Mouse (Mus musculus) neutrophil, adult 5-6 weeks (primary cell): ENCODE results near the gene Noc4l. TPM values are rescaled to one million over a fixed set of nuclear protein-coding genes. Genes with fewer than 3 reads are reported as not detected.

Source experiments
- ATAC-seq: fragments of 151-379, 151-347 bp; 2 replicates; pipeline ENCODE4 v1.8.0; 2017; ENCODE audit warnings: mild to moderate bottlenecking, moderate TSS enrichment; ENCODE audit not compliant: insufficient number of reproducible peaks, poor library complexity, low FRiP score, severe bottlenecking; ENCODE audit errors: extremely low read depth
- total RNA-seq: library from RNA; stranded (forward); fragments of 200-1000 nt; gene quantifications from 2 replicates; pipeline ENCODE4 v1.2.3, GENCODE M21; 2017

Gene Noc4l
- 11.0 and 12.0 TPM in 2 replicates for total RNA-seq

- ATAC-seq: peak; percentile 79
Observed at GRCm38 (mm10) chr5:110652719-110653648, at the start of gene Noc4l, which contains the start of gene Ddx51. Noc4l (minus strand) TSS chr5:110653417. Ddx51 (plus strand) TSS chr5:110653451.

- ATAC-seq: no peak
Observed at GRCm38 (mm10) chr5:110698617-110699016, 45.4 kb upstream of the Noc4l start.

GRCm38 (mm10) chr5:110682041-110682440 is 28.8 kb upstream of the Noc4l start:
- ATAC-seq: no peak

DNA sequence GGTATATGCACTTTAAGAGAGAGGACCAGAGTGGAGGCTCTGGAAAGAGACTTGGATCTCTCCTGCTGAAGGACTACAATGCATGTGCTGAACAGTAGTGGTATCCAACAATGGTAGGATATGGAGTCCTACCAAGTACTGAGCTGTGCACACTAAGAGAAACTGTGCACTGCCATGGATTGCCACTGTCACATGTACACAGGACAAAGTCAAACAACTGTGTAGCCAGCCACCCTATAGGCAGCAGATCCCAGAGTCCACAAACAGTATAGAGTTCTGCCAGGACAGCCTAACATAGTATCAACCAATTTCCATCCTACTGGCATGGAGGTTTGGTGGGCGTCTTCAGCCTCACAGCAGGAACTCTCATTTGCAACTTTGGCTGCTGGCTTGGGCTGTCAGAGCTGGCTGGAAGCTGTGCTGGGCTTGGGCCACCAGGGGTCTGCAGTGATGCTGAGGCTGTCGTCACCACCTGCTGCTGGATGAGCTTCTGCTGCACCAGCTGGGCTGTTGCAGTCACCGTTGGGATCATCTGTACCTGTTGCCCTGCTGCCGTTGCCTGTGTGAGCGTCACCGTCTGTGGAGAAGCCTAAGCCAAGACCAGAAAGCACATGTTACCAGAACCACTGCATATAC is 12.4 kb upstream of the Noc4l start:
- ATAC-seq: 0 out of 2 replicates have a peak, but pooled peaks have one; percentile 9

- ATAC-seq: no peak
Observed at GRCm38 (mm10) chr5:110664750-110665269, 11.6 kb upstream of the Noc4l start.

DNA sequence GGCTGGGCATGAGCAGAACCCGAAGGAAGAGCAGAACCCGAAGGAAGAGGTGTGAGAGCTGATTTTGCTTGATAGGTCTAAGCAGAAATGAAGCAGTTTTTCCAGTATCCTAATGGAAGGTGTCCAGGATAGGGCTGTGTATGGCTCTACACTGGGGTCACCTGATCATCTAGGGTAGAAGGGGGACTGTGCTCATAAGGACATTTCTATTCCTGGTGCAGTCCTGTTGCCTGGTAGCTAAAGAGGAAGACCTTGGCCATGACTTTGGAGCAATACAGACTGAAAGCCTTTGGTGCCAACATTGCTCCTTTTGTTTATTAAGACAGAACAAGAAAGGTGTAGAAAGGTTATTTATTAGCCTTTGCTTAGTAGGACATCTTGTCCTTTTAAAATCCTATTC is 10.8 kb upstream of the Noc4l start:
- ATAC-seq: no peak

DNA sequence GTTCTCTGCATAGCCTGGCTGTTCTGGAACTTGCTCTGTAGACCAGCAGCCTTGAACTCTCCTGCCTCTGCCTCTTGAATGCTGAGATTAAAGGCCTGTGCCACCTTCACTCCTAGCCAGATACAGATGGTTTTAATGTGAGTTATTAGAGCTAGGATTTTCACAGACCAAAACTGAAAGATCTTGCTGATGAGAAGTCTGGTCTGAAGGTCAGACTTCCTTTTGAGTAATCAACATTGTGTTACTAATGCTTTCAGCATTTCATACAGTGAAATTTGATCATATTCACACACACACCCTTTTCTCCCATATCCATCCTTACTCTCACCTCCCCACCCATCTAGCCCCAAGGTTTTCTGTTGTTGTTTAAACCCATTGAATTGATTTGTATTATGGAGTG is 6.5 kb upstream of the Noc4l start:
- no peak for ATAC-seq

DNA sequence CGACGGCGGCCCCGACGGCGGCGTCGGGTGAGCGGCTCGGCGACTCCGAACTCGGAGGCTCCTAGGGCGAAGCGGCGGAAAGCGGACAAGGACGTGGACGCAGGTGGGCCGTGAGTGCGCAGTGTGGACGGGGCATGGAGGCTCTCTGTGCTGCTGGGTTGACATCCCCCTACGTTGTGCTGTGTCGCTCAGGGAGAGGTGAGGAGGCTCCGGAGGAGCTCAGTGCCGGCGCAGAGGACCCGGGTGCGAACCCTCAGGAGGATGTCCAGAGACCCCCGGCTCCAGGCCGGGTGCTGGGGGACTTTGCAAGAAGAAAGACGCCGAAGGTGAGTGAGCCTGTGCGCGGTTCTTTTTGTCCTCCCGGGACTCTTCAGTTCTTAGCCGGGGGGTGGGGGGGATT is 469 bp upstream of the Noc4l start:
- ATAC-seq: no peak

DNA sequence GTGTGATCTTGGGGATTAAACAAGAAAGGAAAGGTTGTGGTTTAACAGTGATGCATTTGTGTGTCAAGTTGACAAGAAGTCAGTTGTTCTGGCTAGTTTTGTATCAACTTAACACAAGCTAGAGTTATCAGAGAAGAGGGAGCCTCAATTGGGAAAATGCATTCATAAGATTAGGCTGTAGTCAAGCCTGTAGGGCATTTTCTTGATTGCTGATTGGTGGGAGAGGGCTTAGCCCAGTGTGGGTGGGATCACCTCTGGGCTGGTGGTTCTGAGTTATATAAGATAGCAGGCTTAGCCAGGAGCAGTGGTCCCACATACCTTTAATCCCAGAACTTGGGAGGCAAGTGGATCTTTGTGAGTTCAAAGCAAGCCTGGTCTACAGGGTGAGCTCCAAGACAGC is 6.8 kb downstream of the Noc4l start:
- ATAC-seq: no peak

DNA sequence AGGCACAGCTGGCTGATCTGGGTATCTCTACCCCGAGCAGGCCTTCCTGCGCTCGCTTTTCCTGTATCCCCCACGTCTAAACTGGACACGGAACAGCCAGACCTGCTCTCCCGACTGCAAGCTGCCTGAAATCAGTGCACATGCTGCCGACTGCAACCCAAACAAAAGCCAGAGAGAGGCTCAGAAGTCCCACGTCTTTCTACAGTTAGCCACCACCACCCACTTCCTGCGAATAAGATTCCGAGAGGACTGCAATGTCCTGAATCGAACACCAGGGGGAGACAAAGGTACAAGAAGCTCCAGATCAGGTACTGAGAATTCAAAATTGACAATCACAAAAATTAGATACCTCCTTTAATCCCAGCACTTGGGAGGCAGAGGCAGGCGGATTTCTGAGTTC is 13.8 kb downstream of the Noc4l start:
- ATAC-seq: peak; percentile 92

DNA sequence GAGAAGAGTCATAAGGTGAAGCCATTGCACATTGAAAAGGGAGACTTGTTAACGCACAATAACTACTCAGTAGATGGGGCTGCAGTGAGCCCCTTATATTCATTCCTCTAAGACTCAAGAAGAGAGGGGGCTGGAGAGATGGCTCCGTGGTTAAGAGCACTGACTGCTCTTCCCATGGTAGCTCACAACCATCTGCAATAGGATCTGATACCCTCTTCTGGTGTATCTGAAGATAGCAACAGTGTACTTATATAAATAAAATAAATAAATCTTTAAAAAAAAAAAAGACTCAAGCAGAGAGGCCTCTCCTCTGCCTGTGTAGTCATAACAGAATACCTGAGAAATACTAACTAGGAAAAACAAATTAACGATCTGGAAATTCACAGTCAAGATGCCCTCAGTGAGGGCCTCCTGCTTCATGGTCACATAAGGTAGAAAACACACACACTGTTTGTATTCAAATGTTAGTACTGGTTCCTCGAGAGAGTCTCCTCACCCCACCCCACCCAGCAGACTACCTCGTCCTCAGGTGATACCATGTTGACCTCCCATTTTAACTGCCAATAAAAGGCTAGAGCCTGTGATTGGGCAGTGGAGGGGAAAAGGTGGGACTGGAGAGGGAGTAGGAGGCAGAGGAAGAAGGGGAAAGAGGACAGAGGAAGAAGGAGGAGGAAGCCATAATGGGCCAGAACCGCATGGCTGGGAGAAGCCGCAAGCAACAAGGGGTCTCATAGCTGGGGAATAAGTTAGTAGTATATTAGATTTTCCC is 14.7 kb downstream of the Noc4l start:
- ATAC-seq: no peak

DNA sequence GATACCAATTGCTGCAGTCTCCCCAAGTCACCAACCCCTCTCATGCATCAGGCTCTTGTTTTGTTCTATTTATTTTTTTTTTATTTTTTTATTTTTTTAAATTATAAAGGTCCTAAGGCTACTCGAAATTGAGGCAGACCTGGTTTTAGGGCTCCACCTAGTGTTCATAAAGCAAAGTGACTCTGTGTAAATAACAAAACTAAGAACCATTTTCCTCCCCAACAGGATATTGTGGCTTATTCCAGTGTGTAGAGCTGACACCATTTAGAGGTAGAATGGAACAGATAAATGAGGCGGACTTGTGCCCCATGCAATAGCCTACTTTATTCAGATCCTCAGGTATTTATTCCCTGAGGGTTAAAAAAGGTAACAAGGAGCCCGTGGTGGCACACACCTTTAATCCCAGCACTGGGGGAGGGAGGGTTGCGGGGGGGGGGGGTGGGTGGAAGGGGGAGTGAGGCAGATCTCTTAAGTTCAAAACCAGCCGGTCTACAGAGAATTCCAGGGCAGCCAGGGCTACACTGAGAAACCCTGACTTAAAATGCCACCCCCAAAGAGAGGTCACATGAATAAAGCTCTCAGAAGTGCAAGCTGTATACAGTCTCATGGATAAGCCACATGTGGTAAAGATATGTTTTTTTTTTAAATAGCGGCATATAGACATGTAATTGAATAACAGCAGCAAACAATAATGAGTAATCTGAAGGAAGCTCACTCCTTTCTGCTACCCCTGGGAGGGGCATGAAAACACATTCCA is 17.1 kb downstream of the Noc4l start:
- no peak for ATAC-seq

- ATAC-seq: no peak
Observed at GRCm38 (mm10) chr5:110629525-110630120, 23.6 kb downstream of the Noc4l start.

- no peak for ATAC-seq
Observed at GRCm38 (mm10) chr5:110628156-110628555, 25.1 kb downstream of the Noc4l start.

- no peak for ATAC-seq
Observed at GRCm38 (mm10) chr5:110627351-110627750, 25.9 kb downstream of the Noc4l start.

GRCm38 (mm10) chr5:110624319-110624718 is 28.9 kb downstream of the Noc4l start:
- no peak for ATAC-seq

GRCm38 (mm10) chr5:110619226-110619625 is 34.0 kb downstream of the Noc4l start:
- ATAC-seq: no peak

DNA sequence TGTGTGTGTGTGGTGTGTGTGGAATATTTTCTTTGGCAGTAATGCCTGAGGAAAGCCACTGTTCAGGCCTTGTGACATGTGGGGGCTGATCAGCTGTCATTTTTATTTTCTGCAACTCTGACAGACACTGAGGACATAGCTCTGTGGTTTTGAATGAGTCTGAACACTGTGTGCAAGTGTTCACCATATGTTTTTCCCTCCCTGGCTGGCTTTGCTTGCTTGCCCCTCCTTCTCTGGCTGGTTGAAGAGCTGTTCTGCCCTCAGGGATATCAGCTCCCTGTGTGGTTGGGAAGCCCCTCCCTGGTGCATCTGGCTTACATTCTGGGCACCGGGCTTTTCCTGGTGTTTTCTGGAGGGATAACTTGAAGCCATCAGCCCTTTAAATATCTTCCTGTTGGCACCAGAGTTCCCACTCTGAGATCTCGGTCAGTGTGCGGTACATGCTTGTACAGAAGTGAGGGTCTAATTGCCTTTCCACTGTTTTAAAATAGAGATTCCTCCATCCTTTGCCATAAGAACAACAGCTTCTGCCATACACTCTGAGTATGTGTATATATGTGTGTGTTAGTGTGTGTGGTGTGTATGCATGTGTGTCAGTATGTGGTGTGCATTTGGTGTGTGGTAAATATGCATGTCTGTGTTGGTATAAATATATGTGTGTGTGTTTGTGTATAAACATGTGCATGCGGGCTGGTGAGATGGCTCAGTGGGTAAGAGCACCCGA is 41.6 kb downstream of the Noc4l start:
- no peak for ATAC-seq
